Mouse (Mus musculus) limb, embryonic 11.5 days (tissue): ENCODE data around the gene Tank. TPM values are rescaled to one million over a fixed set of nuclear protein-coding genes. Genes with fewer than 3 reads are reported as not detected.
A peak's percentile ranks its signal among the peaks of the same experiment; 100 is the strongest.

ENCODE experiments used
- ATAC-seq: fragments of 200-750 bp; cut with Nextera tagmentation; 2 replicates; pipeline ENCODE4 v1.8.0; 2017; ENCODE audit warnings: low read depth; ENCODE audit not compliant: insufficient number of reproducible peaks, low FRiP score, low TSS enrichment
- DNase-seq: peaks from one replicate; pipeline ENCODE4 v3.0.0-alpha.2; 2015; ENCODE audit warnings: low spot score
- H3K27ac ChIP-seq: fragments of 300-500 bp; sonication (generic); replicated peaks from 2 replicates; pipeline ENCODE4 v1.5.1; 2014; ENCODE audit warnings: low read depth, mild to moderate bottlenecking, low read length
- H3K27me3 ChIP-seq: fragments of 300-500 bp; sonication (generic); 2 replicates; pipeline ENCODE4 v1.6.1; 2014; ENCODE audit warnings: mild to moderate bottlenecking, low read length, mixed read lengths; ENCODE audit not compliant: control insufficient read depth, insufficient read depth
- H3K36me3 ChIP-seq: fragments of 300-500 bp; sonication (generic); 2 replicates; pipeline ENCODE4 v1.6.1; 2014; ENCODE audit warnings: mild to moderate bottlenecking, low read length, moderate library complexity, mixed read lengths; ENCODE audit not compliant: control insufficient read depth, insufficient read depth
- H3K4me1 ChIP-seq: fragments of 300-500 bp; sonication (generic); 2 replicates; pipeline ENCODE4 v1.6.1; 2014; ENCODE audit warnings: low read length, mixed read lengths; ENCODE audit not compliant: control insufficient read depth, insufficient read depth
- H3K4me2 ChIP-seq: fragments of 300-500 bp; sonication (generic); 2 replicates; pipeline ENCODE4 v1.6.1; 2014; ENCODE audit warnings: low read depth, mild to moderate bottlenecking, moderate library complexity; ENCODE audit not compliant: severe bottlenecking
- H3K4me3 ChIP-seq: fragments of 300-500 bp; sonication (generic); 2 replicates; pipeline ENCODE4 v1.5.1; 2014; ENCODE audit warnings: low read depth, low read length
- H3K9ac ChIP-seq: fragments of 300-500 bp; sonication (generic); 2 replicates; pipeline ENCODE4 v1.6.1; 2014; ENCODE audit warnings: mild to moderate bottlenecking, low read length
- H3K9me3 ChIP-seq: fragments of 300-500 bp; sonication (generic); 2 replicates; pipeline ENCODE4 v1.6.1; 2016; ENCODE audit warnings: low read length; ENCODE audit not compliant: control insufficient read depth
- whole genome bisulfite sequencing: fragments of 180-500 bp; shearing (Covaris S2); extraction: QIAGEN DNeasy Blood & Tissue Kit; methylation state at CpG from one replicate; pipeline ENCODE4 v1.1.7; 2014; 5-methylcytosine and 5-hydroxymethylcytosine counted together
- polyA plus RNA-seq: library from polyadenylated mRNA; unstranded; fragments of >200 nt; fragmentation: Nextera tagmentation; extraction: Ambion mirVana; gene quantifications from 2 replicates; pipeline ENCODE4 v1.2.1, GENCODE M21; 2014

Tank gene
- polyA plus RNA-seq, 1 experiment from 2014 or later, result 29.7 TPM

- no peak overlapping the region for H3K4me3 ChIP-seq
- no peak overlapping the region for H3K9ac ChIP-seq
- no peaks in the 10 kb centered on the region for H3K27me3 ChIP-seq
- no peak overlapping the region for H3K4me2 ChIP-seq
- no peaks in the 10 kb centered on the region for H3K9me3 ChIP-seq
- 0 out of 2 replicates have a peak, but pooled peaks cover 2% of the 10 kb centered on the region for H3K4me1 ChIP-seq
- no peaks in the 10 kb centered on the region for H3K36me3 ChIP-seq
- WGBS, result 34% methylated on average over 4 of the region's 4 CpGs
- ATAC-seq (no peak), DNase-seq (no peak)
- H3K27ac ChIP-seq, result no peak overlapping the region
These were observed 6.9 kb upstream of the Tank start for GRCm38 (mm10) chr2:61571343-61571955.

- no peak for ATAC-seq
- no peaks in the 10 kb centered on the region for H3K27me3 ChIP-seq
- no peak overlapping the region for H3K4me2 ChIP-seq
These were observed 1.9 kb upstream of the Tank start for GRCm38 (mm10) chr2:61576497-61576896.

GRCm38 (mm10) chr2:61576928-61577695 is 1.3 kb upstream of the Tank start:
- no peaks in the 10 kb centered on the region for H3K27me3 ChIP-seq
- H3K9ac ChIP-seq, result no peak overlapping the region
- H3K27ac ChIP-seq, result no peak overlapping the region
- H3K4me1 ChIP-seq, result no peaks in the 10 kb centered on the region
- no peaks in the 10 kb centered on the region for H3K9me3 ChIP-seq
- 88% methylated on average over 17 of the region's 17 CpGs for WGBS
- DNase-seq (no peak), ATAC-seq (no peak)
- no peaks in the 10 kb centered on the region for H3K36me3 ChIP-seq
- no peak overlapping the region for H3K4me2 ChIP-seq
- H3K4me3 ChIP-seq, result no peak overlapping the region

More at GRCm38 (mm10) chr2:61576497-61576896, 1.9 kb upstream of the Tank start:
- WGBS, result 91% methylated on average over 3 of the region's 3 CpGs
- Histone ChIP-seq H3K9me3 (no peaks in the 10 kb centered on the region), H3K4me1 (no peaks in the 10 kb centered on the region), H3K4me3 (no peak overlapping the region), H3K27ac (no peak overlapping the region), H3K9ac (no peak overlapping the region), H3K36me3 (no peaks in the 10 kb centered on the region)
- DNase-seq, result no peak

GRCm38 (mm10) chr2:61577696-61578062 is 706 bp upstream of the Tank start:
- H3K4me1 ChIP-seq, result no peaks in the 10 kb centered on the region
- H3K9me3 ChIP-seq, result no peaks in the 10 kb centered on the region
- no peak overlapping the region for H3K9ac ChIP-seq
- ATAC-seq, result no peak
- H3K27ac ChIP-seq, result no peak overlapping the region
- H3K4me2 ChIP-seq, result no peak overlapping the region
- H3K4me3 ChIP-seq, result no peak overlapping the region
- WGBS, result 73% methylated on average over 7 of the region's 7 CpGs
- no peak for DNase-seq
- no peaks in the 10 kb centered on the region for H3K27me3 ChIP-seq
- H3K36me3 ChIP-seq, result no peaks in the 10 kb centered on the region

GRCm38 (mm10) chr2:61579501-61579990 is 1.2 kb downstream of the Tank start:
- H3K4me3 ChIP-seq, result no peak overlapping the region
- 66% methylated on average over 3 of the region's 3 CpGs for WGBS
- no peak overlapping the region for H3K27ac ChIP-seq
- no peak overlapping the region for H3K9ac ChIP-seq
- no peaks in the 10 kb centered on the region for H3K9me3 ChIP-seq
- H3K4me2 ChIP-seq, result no peak overlapping the region
- H3K27me3 ChIP-seq, result no peaks in the 10 kb centered on the region
- no peaks in the 10 kb centered on the region for H3K4me1 ChIP-seq
- no peak for ATAC-seq
- peak; percentile 37 for DNase-seq
- no peaks in the 10 kb centered on the region for H3K36me3 ChIP-seq

- DNase-seq (no peak), ATAC-seq (no peak)
- 74% methylated on average over 3 of the region's 3 CpGs for WGBS
- Histone ChIP-seq H3K9me3 (no peaks in the 10 kb centered on the region), H3K36me3 (no peaks in the 10 kb centered on the region), H3K27ac (no peak overlapping the region), H3K27me3 (no peaks in the 10 kb centered on the region), H3K9ac (no peak overlapping the region), H3K4me2 (no peak overlapping the region), H3K4me1 (no peaks in the 10 kb centered on the region), H3K4me3 (no peak overlapping the region)
These were observed 1.7 kb downstream of the Tank start for GRCm38 (mm10) chr2:61580091-61580490.

GRCm38 (mm10) chr2:61580555-61581080 is 2.2 kb downstream of the Tank start:
- no peak overlapping the region for H3K4me2 ChIP-seq
- ATAC-seq (no peak), DNase-seq (no peak)
- no peak overlapping the region for H3K27ac ChIP-seq
- H3K27me3 ChIP-seq, result no peaks in the 10 kb centered on the region
- 77% methylated on average over 10 of the region's 10 CpGs for WGBS
- no peaks in the 10 kb centered on the region for H3K4me1 ChIP-seq
- H3K9ac ChIP-seq, result no peak overlapping the region
- no peaks in the 10 kb centered on the region for H3K9me3 ChIP-seq
- no peaks in the 10 kb centered on the region for H3K36me3 ChIP-seq
- H3K4me3 ChIP-seq, result no peak overlapping the region

GRCm38 (mm10) chr2:61582578-61583315 is 4.4 kb downstream of the Tank start:
- Histone ChIP-seq H3K4me1 (no peaks in the 10 kb centered on the region), H3K9ac (no peak overlapping the region), H3K4me2 (no peak overlapping the region), H3K9me3 (no peaks in the 10 kb centered on the region), H3K27me3 (no peaks in the 10 kb centered on the region), H3K4me3 (no peak overlapping the region), H3K36me3 (no peaks in the 10 kb centered on the region), H3K27ac (no peak overlapping the region)
- DNase-seq, result no peak
- WGBS, result 85% methylated on average over 5 of the region's 5 CpGs
- ATAC-seq, result no peak
